Comparison of ENCODE assay signal across 13 mouse cellular contexts in genomic region chr5:135657703-135658373, GRCm38 (mm10). TPM values are rescaled to one million over a fixed set of nuclear protein-coding genes. Genes with fewer than 3 reads are reported as not detected.
DNase-seq lines count a peak whose midpoint lies in the region; ATAC-seq and TF ChIP-seq lines count a peak whose summit lies in the region.
"Had no signal": no experiment of that assay in that cellular context is flagged by ENCODE, and none has a peak within 500 bp of the region (broad histone marks: within the 10 kb centered on the region; RNA-seq: fewer than 3 reads in every experiment).

No protein-coding gene starts in this region.

- no peaks in the 10 kb centered on the region for H3K9me3 ChIP-seq in heart, embryonic 13.5 days
- H3K9me3 ChIP-seq in E14TG2a.4 (ENCODE audit: low read length): no peaks in the 10 kb centered on the region
- H3K9me3 ChIP-seq in liver, embryonic 12.5 days (replicated peaks): no peaks in the 10 kb centered on the region
- H3K9me3 ChIP-seq: midbrain, embryonic 15.5 days had no signal

- WGBS in heart, embryonic 13.5 days: 37% methylated on average over 17 of the region's 17 CpGs
- WGBS in bone marrow, adult 2 months: 33% methylated on average over 17 of the region's 17 CpGs
- WGBS in liver, embryonic 12.5 days (ENCODE audit: insufficient replicate concordance): 21% methylated on average over 17 of the region's 17 CpGs

- no peaks in the 10 kb centered on the region for H3K27me3 ChIP-seq in heart, embryonic 13.5 days (replicated peaks)
- no peaks in the 10 kb centered on the region for H3K27me3 ChIP-seq in E14TG2a.4 (ENCODE audit: insufficient read depth, low read length)
- H3K27me3 ChIP-seq in liver, embryonic 12.5 days (replicated peaks): peaks cover 10% of the 10 kb centered on the region; the same call in 1 of the 2 replicates
- H3K27me3 ChIP-seq: CH12.LX; midbrain, embryonic 15.5 days had no signal

- DNase-seq in heart, postnatal 14 days: no peak
- no peak for DNase-seq in lung, postnatal 25 days (ENCODE audit: low spot score)
- no peak for DNase-seq in gastrocnemius, postnatal 36 days
- no peak for DNase-seq in spleen, postnatal 36 days (ENCODE audit: low spot score in 2 of 2)
- DNase-seq: adrenal gland, postnatal 36 days had no signal

- no peak overlapping the region for H3K27ac ChIP-seq in heart, embryonic 13.5 days (replicated peaks)
- H3K27ac ChIP-seq in bone marrow, adult 2 months (ENCODE audit: control insufficient read depth, insufficient read depth, low read depth, low read length, poor library complexity): peak overlapping the region; percentile 12; the same call in 1 of the 2 replicates
- peak overlapping the region; percentile 59; the same call in 1 of the 2 replicates for H3K27ac ChIP-seq in liver, embryonic 12.5 days
- H3K27ac ChIP-seq: hindbrain, postnatal 0 days; left cerebral cortex, adult 2 months; midbrain, embryonic 15.5 days had no signal

- intact Hi-C loops in heart, postnatal 14 days (cut with DNase I): no loop called here
- intact Hi-C loops in gastrocnemius, postnatal 36 days (cut with DNase I): no loop called here

- H3K9ac ChIP-seq in heart, embryonic 13.5 days: 0 out of 2 replicates have a peak overlapping the region, but pooled peaks have one; percentile 25
- 0 out of 2 replicates have a peak overlapping the region, but pooled peaks have one; percentile 35 for H3K9ac ChIP-seq in liver, embryonic 12.5 days
- H3K9ac ChIP-seq: midbrain, embryonic 15.5 days had no signal

- H3K36me3 ChIP-seq in heart, embryonic 13.5 days: no peaks in the 10 kb centered on the region
- no peaks in the 10 kb centered on the region for H3K36me3 ChIP-seq in E14TG2a.4 (ENCODE audit: insufficient read depth, low read length)
- H3K36me3 ChIP-seq in liver, embryonic 12.5 days: no peaks in the 10 kb centered on the region
- H3K36me3 ChIP-seq: midbrain, embryonic 15.5 days had no signal

- no peak for ATAC-seq in heart, embryonic 13.5 days (ENCODE audit: extremely low read depth, insufficient number of reproducible peaks, low FRiP score, low TSS enrichment)
- peak; percentile 62; the same call in 1 of the 2 replicates for ATAC-seq in liver, embryonic 12.5 days
- ATAC-seq: hindbrain, postnatal 0 days; midbrain, embryonic 15.5 days had no signal

- TF ChIP-seq POLR2A in bone marrow, adult 2 months (IDR thresholded peaks at IDR 0.05; ENCODE audit: borderline replicate concordance, control insufficient read depth, low read depth, low read length): no peak

- peaks cover 10% of the 10 kb centered on the region; the same call in 1 of the 2 replicates for H3K4me1 ChIP-seq in heart, embryonic 13.5 days
- H3K4me1 ChIP-seq in E14TG2a.4 (replicated peaks; ENCODE audit: low read depth, low read length): peaks cover 85% of the 10 kb centered on the region
- H3K4me1 ChIP-seq in bone marrow, adult 2 months (ENCODE audit: control insufficient read depth, insufficient read depth, low read length): peaks cover 4% of the 10 kb centered on the region
- peaks cover 17% of the 10 kb centered on the region for H3K4me1 ChIP-seq in liver, embryonic 12.5 days
- H3K4me1 ChIP-seq: midbrain, embryonic 15.5 days had no signal

- H3K4me2 ChIP-seq in heart, embryonic 13.5 days: peak overlapping the region; percentile 53
- H3K4me2 ChIP-seq in liver, embryonic 12.5 days: peak overlapping the region; percentile 56
- H3K4me2 ChIP-seq: midbrain, embryonic 15.5 days had no signal

- TF ChIP-seq CTCF in E14TG2a.4 (conservative IDR thresholded peaks at IDR 0.05; ENCODE audit: low read length): no peak
- TF ChIP-seq CTCF in bone marrow, adult 2 months (IDR thresholded peaks at IDR 0.05; ENCODE audit: control insufficient read depth, insufficient read depth, low read length): no peak

- H3K4me3 ChIP-seq in heart, embryonic 13.5 days: 0 out of 2 replicates have a peak overlapping the region, but pooled peaks have one; percentile 16
- H3K4me3 ChIP-seq in E14TG2a.4 (replicated peaks; ENCODE audit: low read length): peak overlapping the region; percentile 79
- no peak overlapping the region for H3K4me3 ChIP-seq in bone marrow, adult 2 months (replicated peaks; ENCODE audit: control insufficient read depth, low read depth, low read length)
- peak overlapping the region; percentile 22 for H3K4me3 ChIP-seq in liver, embryonic 12.5 days
- H3K4me3 ChIP-seq: left cerebral cortex, adult 2 months; midbrain, embryonic 15.5 days had no signal

RNA-seq across cellular contexts. Expression of gene Por, which starts 12.0 kb away (rescaled TPM):
- polyA plus RNA-seq in heart, embryonic 13.5 days (2015; fragmentation: Nextera tagmentation; extraction: Ambion mirVana): 44.6 and 47.6 TPM in 2 replicates
- 10 to 100 TPM; 56.2 to 57.7 TPM for total RNA-seq in heart, postnatal 14 days (2021)
- polyA plus RNA-seq in bone marrow, adult 2 months (2011; ENCODE audit: insufficient read depth, insufficient read length, low replicate concordance, missing spikeins): 17.6 and 28.4 TPM in 2 replicates
- polyA plus RNA-seq in liver, embryonic 12.5 days (2016; fragmentation: Nextera tagmentation; extraction: Ambion mirVana): 34.7 and 36.6 TPM in 2 replicates
- 10 to 100 TPM; 26.3 to 31.8 TPM for total RNA-seq in gastrocnemius, postnatal 36 days (2021)

RNA-seq across cellular contexts. Expression of gene Rhbdd2, which starts 25.4 kb away (rescaled TPM):
- polyA plus RNA-seq in heart, embryonic 13.5 days (2015; fragmentation: Nextera tagmentation; extraction: Ambion mirVana): 32.4 and 35.2 TPM in 2 replicates
- total RNA-seq in heart, postnatal 14 days (2021): 10 to 100 TPM; 13.8 to 16.9 TPM
- polyA plus RNA-seq in bone marrow, adult 2 months (2011; ENCODE audit: insufficient read depth, insufficient read length, low replicate concordance, missing spikeins): 2.7 and 10.5 TPM in 2 replicates
- 15.8 and 17.3 TPM in 2 replicates for polyA plus RNA-seq in liver, embryonic 12.5 days (2016; fragmentation: Nextera tagmentation; extraction: Ambion mirVana)
- total RNA-seq in gastrocnemius, postnatal 36 days (2021): 10 to 100 TPM in 1 of 2 experiments, 1 to 10 TPM in 1; 9.8 to 12.8 TPM
